Mouse (Mus musculus) retina, postnatal 7 days (tissue): ENCODE results near the gene Tmem79.
"Not testable (repeated sequence)": the region's sequence is repeated elsewhere in the genome, so short reads cannot be mapped to it uniquely, and the experiment has no call there.

Experiments used
- DNase-seq: peaks from one replicate; pipeline ENCODE4 v3.0.0-alpha.2; 2012; ENCODE audit warnings: low read depth, low spot score

The Tmem79 gene

GRCm38 (mm10) chr3:88336058-88337013 is at the start of gene Tmem79, which contains the start of gene Smg5:
TSS of gene Tmem79 (minus strand) at chr3:88336148.
TSS of gene Smg5 (plus strand) at chr3:88336260.
- DNase-seq = peak; percentile 90

DNA sequence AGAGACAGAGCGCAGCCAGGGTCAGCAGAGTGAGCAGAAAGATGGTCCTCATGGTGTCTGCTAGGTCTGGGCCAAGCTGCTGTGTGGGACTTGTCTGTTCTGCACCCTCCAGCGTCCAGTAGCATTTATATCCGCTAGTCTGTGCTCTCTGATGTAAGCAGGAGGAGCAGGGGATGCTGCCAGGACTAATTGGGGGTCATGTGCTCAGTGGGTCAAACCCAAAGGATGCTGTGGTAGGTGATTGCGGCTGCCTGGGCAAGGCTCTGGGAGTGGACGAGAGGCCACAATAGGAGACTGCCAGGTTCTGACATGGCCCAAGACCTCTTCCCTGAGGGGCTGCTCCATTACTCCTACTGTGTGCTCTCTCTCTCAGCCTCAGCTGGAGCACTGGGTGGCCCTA is 48.4 kb upstream of the Tmem79 start, which contains the start of gene Bglap:
Gene Bglap, minus strand, starts transcription at position 101 of the 400 bp plus-strand sequence.
- no peak for DNase-seq

DNA sequence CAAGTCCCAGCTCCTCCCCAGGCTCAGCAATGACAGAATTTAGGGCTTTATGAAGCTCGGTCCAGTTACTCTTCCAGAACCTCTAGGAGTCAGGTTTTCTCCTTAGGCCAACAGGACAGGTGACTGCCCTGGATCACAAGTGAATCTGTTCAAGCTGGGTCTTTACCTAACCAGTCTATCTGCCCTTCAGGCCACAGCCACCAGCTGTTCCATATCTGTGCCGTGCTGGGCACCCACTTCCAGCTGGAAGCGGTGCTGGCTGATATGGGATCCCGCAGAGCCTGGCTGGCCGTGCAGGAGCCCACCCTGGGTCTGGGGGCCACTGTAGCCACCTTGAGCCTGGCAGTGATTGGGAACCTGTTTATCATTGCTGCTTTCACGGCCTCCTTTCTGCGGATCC is 46.4 kb upstream of the Tmem79 start:
- DNase-seq = not testable (repeated sequence)

- not testable (repeated sequence) for DNase-seq
Observed at GRCm38 (mm10) chr3:88381389-88382315, 45.7 kb upstream of the Tmem79 start.

GRCm38 (mm10) chr3:88378599-88378998 is 42.7 kb upstream of the Tmem79 start, which contains the start of gene Bglap2:
TSS of gene Bglap2 (minus strand) at chr3:88378699.
- not testable (repeated sequence) for DNase-seq

DNA sequence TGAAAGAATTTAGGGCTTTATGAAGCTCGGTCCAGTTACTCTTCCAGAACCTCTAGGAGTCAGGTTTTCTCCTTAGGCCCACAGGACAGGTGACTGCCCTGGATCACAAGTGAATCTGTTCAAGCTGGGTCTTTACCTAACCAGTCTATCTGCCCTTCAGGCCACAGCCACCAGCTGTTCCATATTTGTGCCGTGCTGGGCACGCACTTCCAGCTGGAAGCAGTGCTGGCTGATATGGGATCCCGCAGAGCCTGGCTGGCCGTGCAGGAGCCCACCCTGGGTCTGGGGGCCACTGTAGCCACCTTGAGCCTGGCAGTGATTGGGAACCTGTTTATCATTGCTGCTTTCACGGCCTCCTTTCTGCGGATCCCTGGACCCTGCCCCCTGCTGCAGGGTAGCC is 40.7 kb upstream of the Tmem79 start:
- DNase-seq = not testable (repeated sequence)

DNA sequence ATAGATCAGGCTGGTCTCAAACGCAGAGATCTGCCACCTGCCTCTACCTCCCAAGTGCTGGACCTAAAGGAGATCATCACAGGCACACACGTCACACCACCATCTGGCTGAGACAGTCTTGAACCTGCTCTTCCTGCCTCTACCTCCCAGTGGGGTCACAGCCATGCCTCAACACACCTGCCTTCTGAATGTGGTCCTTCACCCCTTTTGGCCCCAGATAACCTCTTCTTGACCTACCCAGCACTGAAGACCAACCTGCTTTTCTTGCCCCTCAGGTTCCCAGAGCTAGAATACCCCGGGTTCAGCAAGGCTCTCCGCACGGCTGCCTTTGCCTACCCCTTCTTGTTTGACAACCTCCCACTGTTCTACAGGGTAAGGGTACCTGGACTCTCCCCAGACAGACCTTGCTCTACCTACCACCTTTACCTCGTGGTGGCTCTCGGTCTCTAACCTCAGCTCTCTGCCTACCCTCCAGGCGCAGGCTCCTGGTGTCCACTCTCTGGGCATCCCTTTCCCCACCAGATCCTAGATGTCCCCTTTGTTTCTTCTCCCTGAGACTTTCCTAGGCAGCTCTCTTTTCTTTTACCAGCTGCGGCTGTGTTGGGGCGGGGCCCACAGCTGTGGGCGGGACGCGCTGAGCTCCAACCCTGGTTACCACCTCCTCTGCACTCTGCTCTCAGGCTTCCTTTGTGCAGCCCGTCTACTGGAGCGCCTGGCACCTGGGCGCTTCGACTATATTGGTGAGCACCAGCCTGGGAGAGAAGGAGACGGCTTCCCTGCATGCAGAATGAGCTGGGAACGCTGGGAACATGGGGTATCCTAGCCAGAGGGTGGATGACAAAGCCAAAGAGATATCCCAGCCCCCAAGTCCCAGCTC is 40.0 kb upstream of the Tmem79 start:
- DNase-seq = not testable (repeated sequence)

- DNase-seq = not testable (repeated sequence)
Observed at GRCm38 (mm10) chr3:88372643-88373042, 36.7 kb upstream of the Tmem79 start, which contains the start of gene Bglap3. TSS of gene Bglap3 (minus strand) at chr3:88372743.

DNA sequence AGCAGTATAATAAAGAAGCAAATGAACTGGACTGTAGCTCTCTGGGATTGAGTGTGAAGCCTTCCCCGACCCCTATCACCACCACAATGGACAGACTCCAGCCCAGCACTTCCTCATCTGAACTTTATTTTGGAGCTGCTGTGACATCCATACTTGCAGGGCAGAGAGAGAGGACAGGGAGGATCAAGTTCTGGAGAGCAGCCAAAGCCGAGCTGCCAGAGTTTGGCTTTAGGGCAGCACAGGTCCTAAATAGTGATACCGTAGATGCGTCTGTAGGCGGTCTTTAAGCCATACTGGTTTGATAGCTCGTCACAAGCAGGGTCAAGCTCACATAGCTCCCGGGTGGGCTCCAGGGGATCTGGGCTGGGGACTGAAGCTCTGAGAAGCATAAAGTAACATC is 32.6 kb upstream of the Tmem79 start:
- not testable (repeated sequence) for DNase-seq

- DNase-seq = not testable (repeated sequence)
Observed at GRCm38 (mm10) chr3:88367517-88367916, 31.6 kb upstream of the Tmem79 start.

GRCm38 (mm10) chr3:88366830-88367428 is 31.0 kb upstream of the Tmem79 start:
- DNase-seq = not testable (repeated sequence)

- DNase-seq = no peak
Observed at GRCm38 (mm10) chr3:88365705-88366361, 29.9 kb upstream of the Tmem79 start.

- no peak for DNase-seq
Observed at GRCm38 (mm10) chr3:88364337-88364736, 28.4 kb upstream of the Tmem79 start, which contains the start of gene Paqr6. TSS of gene Paqr6 (plus strand) at chr3:88364584.

DNA sequence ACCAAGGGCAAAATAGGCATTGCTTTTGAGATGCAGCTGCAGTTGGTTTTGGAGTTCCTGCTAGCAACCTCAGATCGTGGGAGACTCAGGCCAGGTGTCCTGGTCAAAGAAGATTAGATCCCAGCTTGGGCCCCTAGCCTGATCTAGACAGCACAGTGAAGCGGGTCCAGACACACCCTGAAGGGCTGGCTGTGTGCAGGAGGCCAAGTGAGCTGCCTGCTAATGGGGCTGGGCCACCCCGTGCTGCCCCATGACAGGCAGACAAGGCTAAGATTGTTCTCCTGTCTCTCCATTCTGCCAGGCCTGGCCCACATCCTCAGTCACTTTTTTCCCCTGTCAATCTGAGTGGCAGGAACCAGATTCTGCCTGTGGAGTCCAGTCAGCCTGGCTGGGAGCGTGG is 27.8 kb upstream of the Tmem79 start:
- no peak for DNase-seq

DNA sequence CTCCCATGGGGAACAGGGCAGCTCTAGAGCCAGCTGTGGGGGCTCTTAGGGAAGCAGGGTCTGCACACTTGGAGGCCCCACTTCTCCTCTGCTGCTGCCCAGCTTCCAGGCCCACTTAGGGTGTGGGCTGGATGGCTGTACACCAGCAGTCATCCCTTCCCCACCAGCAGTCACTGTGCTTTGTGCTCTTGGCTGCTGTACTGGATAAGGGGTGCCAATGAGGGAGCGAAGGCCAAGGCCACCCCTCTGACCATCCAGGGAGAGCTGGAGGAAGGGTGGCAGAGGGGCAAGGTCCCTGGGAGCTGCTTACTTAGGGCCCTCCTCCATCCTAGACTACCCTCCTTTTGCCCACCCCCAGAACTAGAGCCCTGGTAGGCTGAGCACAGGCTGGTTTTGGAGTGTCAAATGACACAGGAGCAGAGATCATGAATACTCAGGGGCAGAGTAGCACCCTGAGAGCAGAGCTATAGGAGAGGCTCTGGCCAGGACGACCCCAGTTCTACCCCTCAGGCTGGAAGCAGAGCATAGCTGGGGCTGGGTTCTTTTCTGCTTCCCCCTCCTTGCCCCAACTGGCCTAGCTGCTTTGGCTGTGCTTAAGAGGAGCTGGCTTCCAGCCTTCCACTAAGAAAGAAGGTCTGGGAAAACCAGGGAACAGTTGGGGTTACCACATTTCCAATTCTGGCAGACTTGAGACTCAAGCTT is 25.8 kb upstream of the Tmem79 start:
- DNase-seq = no peak

GRCm38 (mm10) chr3:88361096-88361495 is 25.1 kb upstream of the Tmem79 start:
- DNase-seq = no peak

DNA sequence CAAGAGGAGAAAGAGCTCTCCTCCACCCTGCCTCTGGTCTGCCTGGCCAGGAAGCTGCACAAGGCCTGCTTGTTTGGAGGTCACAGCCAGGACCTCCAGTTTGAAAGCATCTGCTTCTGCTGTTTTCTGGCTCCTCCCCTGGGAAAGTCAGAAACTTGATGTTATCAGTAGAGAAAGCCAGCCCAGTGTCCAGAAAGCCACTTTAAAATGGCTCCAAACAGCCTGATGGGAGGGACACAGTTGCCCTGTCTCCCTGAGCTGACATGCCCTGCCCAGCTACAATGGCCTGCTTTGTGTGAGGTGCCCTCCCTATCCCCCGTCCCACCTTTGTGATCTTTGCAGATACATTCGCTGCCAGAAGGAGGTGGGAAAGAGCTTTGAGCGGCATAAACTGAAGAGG is 24.0 kb upstream of the Tmem79 start:
- DNase-seq = no peak

- no peak for DNase-seq
Observed at GRCm38 (mm10) chr3:88359584-88359983, 23.6 kb upstream of the Tmem79 start.
